8 mouse cellular contexts compared by ENCODE assay signal in genomic region chr7:127208553-127209438, GRCm38 (mm10). TPM values are rescaled to one million over a fixed set of nuclear protein-coding genes. Genes with fewer than 3 reads are reported as not detected.
DNase-seq lines count a peak whose midpoint lies in the region; ATAC-seq and TF ChIP-seq lines count a peak whose summit lies in the region.

Gene Mylpf, plus strand, starts transcription at chr7:127208890.

- no peaks in the 10 kb centered on the region for H3K27me3 ChIP-seq in CH12.LX (replicated peaks)
- H3K27me3 ChIP-seq in forebrain, embryonic 11.5 days (ENCODE audit: control insufficient read depth, insufficient read depth, low read length): no peaks in the 10 kb centered on the region; the same call in 1 of the 2 replicates
- H3K27me3 ChIP-seq in heart, embryonic 16.5 days (ENCODE audit: control insufficient read depth, insufficient read depth, low read length): no peaks in the 10 kb centered on the region
- H3K27me3 ChIP-seq in liver, embryonic 15.5 days: no peaks in the 10 kb centered on the region
- 0 out of 2 replicates have a peak, but pooled peaks cover 4% of the 10 kb centered on the region for H3K27me3 ChIP-seq in neural tube, embryonic 12.5 days (replicated peaks)

- peak within 1 kb of the TSS; percentile 51 for H3K27ac ChIP-seq in CH12.LX (ENCODE audit: insufficient read depth, low read depth)
- H3K27ac ChIP-seq in forebrain, embryonic 11.5 days (ENCODE audit: low read depth, low read length): peak within 1 kb of the TSS; percentile 77
- H3K27ac ChIP-seq in heart, embryonic 16.5 days (ENCODE audit: low read length): peak within 1 kb of the TSS; percentile 89
- peak within 1 kb of the TSS; percentile 99 for H3K27ac ChIP-seq in liver, embryonic 15.5 days (replicated peaks)
- H3K27ac ChIP-seq in neural tube, embryonic 12.5 days: peak within 1 kb of the TSS; percentile 57

- peak; percentile 93 for ATAC-seq in forebrain, embryonic 11.5 days (replicated peaks; ENCODE audit: low FRiP score)
- ATAC-seq in heart, embryonic 16.5 days (replicated peaks; ENCODE audit: extremely low read depth, insufficient read depth, low FRiP score): peak; percentile 91
- ATAC-seq in liver, embryonic 15.5 days (ENCODE audit: insufficient read depth): peak; percentile 89
- peak; percentile 93 for ATAC-seq in neural tube, embryonic 12.5 days (ENCODE audit: low FRiP score, low read depth)

- peak; percentile 97 for TF ChIP-seq POLR2A in CH12.LX (IDR thresholded peaks at IDR 0.05; ENCODE audit: low read depth, low read length)

- peaks cover 8 to 40% of the 10 kb centered on the region in 2 experiments for H3K4me1 ChIP-seq in CH12.LX (ENCODE audit: control insufficient read depth in 1 of 2, insufficient read depth in 2 of 2)
- peaks cover 10% of the 10 kb centered on the region; the same call in 1 of the 2 replicates for H3K4me1 ChIP-seq in forebrain, embryonic 11.5 days (replicated peaks; ENCODE audit: control insufficient read depth, insufficient read depth, low read length)
- peaks cover 21% of the 10 kb centered on the region for H3K4me1 ChIP-seq in heart, embryonic 16.5 days (ENCODE audit: control insufficient read depth, insufficient read depth, low read length)
- H3K4me1 ChIP-seq in liver, embryonic 15.5 days (replicated peaks): peaks cover 66% of the 10 kb centered on the region
- H3K4me1 ChIP-seq in neural tube, embryonic 12.5 days: peaks cover 26% of the 10 kb centered on the region

- H3K36me3 ChIP-seq in CH12.LX (replicated peaks in 1 of 2; ENCODE audit: control insufficient read depth in 1 of 2, insufficient read depth in 1 of 2, low read length in 1 of 2): peaks cover 8 to 26% of the 10 kb centered on the region in 2 experiments
- no peaks in the 10 kb centered on the region; the same call in 1 of the 2 replicates for H3K36me3 ChIP-seq in forebrain, embryonic 11.5 days (ENCODE audit: control insufficient read depth, insufficient read depth, low read length)
- H3K36me3 ChIP-seq in heart, embryonic 16.5 days (ENCODE audit: control insufficient read depth, insufficient read depth): peaks cover 4% of the 10 kb centered on the region
- peaks cover 15% of the 10 kb centered on the region for H3K36me3 ChIP-seq in liver, embryonic 15.5 days (replicated peaks)
- H3K36me3 ChIP-seq in neural tube, embryonic 12.5 days: peaks cover 3% of the 10 kb centered on the region; the same call in 1 of the 2 replicates

- H3K9me3 ChIP-seq in CH12.LX (replicated peaks; ENCODE audit: low read length): no peaks in the 10 kb centered on the region
- no peaks in the 10 kb centered on the region for H3K9me3 ChIP-seq in forebrain, embryonic 11.5 days (ENCODE audit: control insufficient read depth, low read length)
- H3K9me3 ChIP-seq in heart, embryonic 16.5 days (replicated peaks; ENCODE audit: control insufficient read depth, low read length): no peaks in the 10 kb centered on the region
- no peaks in the 10 kb centered on the region for H3K9me3 ChIP-seq in liver, embryonic 15.5 days (replicated peaks)
- no peaks in the 10 kb centered on the region for H3K9me3 ChIP-seq in neural tube, embryonic 12.5 days

- no peak for TF ChIP-seq EP300 in CH12.LX (IDR thresholded peaks at IDR 0.05; ENCODE audit: low read length)

- WGBS in forebrain, embryonic 11.5 days: 0% methylated on average over 33 of the region's 44 CpGs
- WGBS in heart, embryonic 16.5 days: under 1% methylated on average over 31 of the region's 44 CpGs
- under 1% methylated on average over 44 of the region's 44 CpGs for WGBS in liver, embryonic 15.5 days (ENCODE audit: insufficient replicate concordance)
- WGBS in neural tube, embryonic 12.5 days: 0% methylated on average over 44 of the region's 44 CpGs

- peak; percentile 8 to 78; a peak in 2 of 4 replicates for TF ChIP-seq CTCF in CH12.LX (conservative IDR thresholded peaks at IDR 0.05 in 1 of 2, IDR thresholded peaks at IDR 0.05 in 1 of 2; ENCODE audit: low read depth in 2 of 2, low read length in 2 of 2)

- H3K4me2 ChIP-seq in CH12.LX (ENCODE audit: insufficient read depth, low read depth, poor library complexity, severe bottlenecking): peak within 1 kb of the TSS; percentile 91
- peak within 1 kb of the TSS; percentile 99 for H3K4me2 ChIP-seq in forebrain, embryonic 11.5 days (ENCODE audit: low read depth, low read length, severe bottlenecking)
- H3K4me2 ChIP-seq in heart, embryonic 16.5 days (ENCODE audit: low read depth, low read length): peak within 1 kb of the TSS; percentile 96
- H3K4me2 ChIP-seq in liver, embryonic 15.5 days: peak within 1 kb of the TSS; percentile 81
- H3K4me2 ChIP-seq in neural tube, embryonic 12.5 days (replicated peaks): peak within 1 kb of the TSS; percentile 100

- peak within 1 kb of the TSS; percentile 85 for H3K9ac ChIP-seq in CH12.LX (ENCODE audit: insufficient read depth, low read depth)
- H3K9ac ChIP-seq in forebrain, embryonic 11.5 days (ENCODE audit: low read length): peak within 1 kb of the TSS; percentile 89
- H3K9ac ChIP-seq in heart, embryonic 16.5 days (ENCODE audit: low read length): peak within 1 kb of the TSS; percentile 95
- peak within 1 kb of the TSS; percentile 96 for H3K9ac ChIP-seq in liver, embryonic 15.5 days
- peak within 1 kb of the TSS; percentile 95 for H3K9ac ChIP-seq in neural tube, embryonic 12.5 days

- dilution Hi-C loops in CH12.LX (cut with MboI; ENCODE audit: extremely low pct_ligation_motif_present, extremely low pct_unique_long_range_greater_than_20kb, low sequenced_read_pairs): no loop called here

- H3K79me2 ChIP-seq in CH12.LX (replicated peaks; ENCODE audit: control insufficient read depth, extremely low read depth, insufficient read depth, poor library complexity, severe bottlenecking): peaks cover 35% of the 10 kb centered on the region

- peak; percentile 28 for TF ChIP-seq RAD21 in CH12.LX (IDR thresholded peaks at IDR 0.05; ENCODE audit: low read depth, low read length)

- peak within 1 kb of the TSS; percentile 68 to 90 (median 79) for H3K4me3 ChIP-seq in CH12.LX (replicated peaks in 1 of 3; ENCODE audit: low read depth in 2 of 3, low read length in 2 of 3, poor library complexity in 1 of 3)
- H3K4me3 ChIP-seq in forebrain, embryonic 11.5 days (ENCODE audit: low read depth, low read length): peak within 1 kb of the TSS; percentile 88
- H3K4me3 ChIP-seq in heart, embryonic 16.5 days (ENCODE audit: low read length): peak within 1 kb of the TSS; percentile 88
- H3K4me3 ChIP-seq in liver, embryonic 15.5 days (replicated peaks): peak within 1 kb of the TSS; percentile 96
- peak within 1 kb of the TSS; percentile 96 for H3K4me3 ChIP-seq in neural tube, embryonic 12.5 days

- peak; percentile 100 for DNase-seq in CH12.LX (ENCODE audit: extremely low read depth)
- peak; percentile 95 for DNase-seq in c-Kit-positive CD71-positive TER-119-negative erythroid progenitor cells, embryonic 14.5 days (ENCODE audit: low read depth)
- DNase-seq in forebrain, embryonic 11.5 days (ENCODE audit: low spot score): peak; percentile 96
- DNase-seq in kidney, postnatal 36 days: peak; percentile 97 to 98
- DNase-seq in telencephalon, adult 2 months (ENCODE audit: low read depth, low spot score): peak; percentile 100

- in situ Hi-C loops in CH12.LX (cut with MboI; ENCODE audit: low pct_ligation_motif_present, low pct_unique_long_range_greater_than_20kb, low sequenced_read_pairs): no loop called here

TF ChIP-seq in CH12.LX, 34 proteins besides CTCF, POLR2A, EP300 and RAD21 (continues in another document):
- TF ChIP-seq KAT2A (IDR thresholded peaks at IDR 0.05; ENCODE audit: insufficient replicate concordance, low read length): peak; percentile 72; the same call in 1 of the 2 replicates
- TF ChIP-seq HCFC1 (IDR thresholded peaks at IDR 0.05; ENCODE audit: low read depth, low read length): peak; percentile 73
- peak; percentile 75 for TF ChIP-seq NELFE (IDR thresholded peaks at IDR 0.05; ENCODE audit: low read depth, low read length)
- TF ChIP-seq ZC3H11A (IDR thresholded peaks at IDR 0.05; ENCODE audit: low read depth, low read length): no peak
- TF ChIP-seq MAX (IDR thresholded peaks at IDR 0.05; ENCODE audit: low read length): peak; percentile 40; the same call in 1 of the 2 replicates
- TF ChIP-seq JUND (conservative IDR thresholded peaks at IDR 0.05; ENCODE audit: low read depth, low read length): peak; percentile 21; the same call in 1 of the 2 replicates
- peak; percentile 82 for TF ChIP-seq ELF1 (IDR thresholded peaks at IDR 0.05; ENCODE audit: low read depth, low read length)
- TF ChIP-seq IRF4 (IDR thresholded peaks at IDR 0.05; ENCODE audit: low read depth, low read length): no peak
- TF ChIP-seq E2F4 (IDR thresholded peaks at IDR 0.05; ENCODE audit: insufficient replicate concordance, low read depth, low read length): 0 out of 2 replicates have a peak, but pooled peaks have one; percentile 67
- TF ChIP-seq NRF1 (IDR thresholded peaks at IDR 0.05; ENCODE audit: low read depth, low read length): peak; percentile 90
- no peak; the same call in 1 of the 2 replicates for TF ChIP-seq ETS1 (conservative IDR thresholded peaks at IDR 0.05; ENCODE audit: low read depth, low read length)
- TF ChIP-seq MXI1 (IDR thresholded peaks at IDR 0.05; ENCODE audit: low read depth, low read length): peak; percentile 76
- TF ChIP-seq MYC (IDR thresholded peaks at IDR 0.05; ENCODE audit: low read depth, low read length): peak; percentile 6; the same call in 1 of the 2 replicates
- no peak for TF ChIP-seq USF2 (conservative IDR thresholded peaks at IDR 0.05; ENCODE audit: low read depth, low read length)
- peak; percentile 74; the same call in 1 of the 2 replicates for TF ChIP-seq TCF12 (IDR thresholded peaks at IDR 0.05; ENCODE audit: low read depth, low read length)
- no peak for TF ChIP-seq CHD1 (IDR thresholded peaks at IDR 0.05; ENCODE audit: low read depth, low read length)
- TF ChIP-seq MAZ (IDR thresholded peaks at IDR 0.05; ENCODE audit: low read depth, low read length): peak; percentile 95
- TF ChIP-seq USF1 (IDR thresholded peaks at IDR 0.05; ENCODE audit: low read depth, low read length): no peak
- TF ChIP-seq CHD2 (IDR thresholded peaks at IDR 0.05; ENCODE audit: low read length): peak; percentile 93
- no peak; the same call in 1 of the 2 replicates for TF ChIP-seq UBTF (IDR thresholded peaks at IDR 0.05; ENCODE audit: low read depth, low read length)
- no peak for TF ChIP-seq PAX5 (IDR thresholded peaks at IDR 0.05; ENCODE audit: low read length)
- TF ChIP-seq RCOR1 (conservative IDR thresholded peaks at IDR 0.05; ENCODE audit: low read depth, low read length): no peak

RNA-seq across cellular contexts. Expression of gene Mylpf, which starts in this region (rescaled TPM):
- 3.0 and 4.2 TPM in 2 replicates for total RNA-seq in CH12.LX (2012; rRNA removed)
- 0.49 and 3.2 TPM in 2 replicates for total RNA-seq in CH12.LX (2014; rRNA removed)
- 4.1 and 5.2 TPM in 2 replicates for polyA plus RNA-seq in CH12.LX (2012; ENCODE audit: insufficient read length, low read depth)
- polyA plus RNA-seq in forebrain, embryonic 11.5 days (2014; fragmentation: Nextera tagmentation; extraction: Ambion mirVana): 11.2 and 11.3 TPM in 2 replicates
- 16.2 and 31.6 TPM in 2 replicates for polyA plus RNA-seq in heart, embryonic 16.5 days (2015; fragmentation: Nextera tagmentation; extraction: Ambion mirVana)
- 67.8 and 89.3 TPM in 2 replicates for polyA plus RNA-seq in liver, embryonic 15.5 days (2015; fragmentation: Nextera tagmentation; extraction: Ambion mirVana)
- 54.2 and 72.8 TPM in 2 replicates for polyA plus RNA-seq in neural tube, embryonic 12.5 days (2016; fragmentation: Nextera tagmentation; extraction: Ambion mirVana)

Comparison
In these comparisons a context has a peak if more than half of its experiments do, and no peak if none do; other contexts are left out.
1. Peak in every context shown above with its lines: DNase-seq, ATAC-seq, H3K4me3 ChIP-seq and H3K27ac ChIP-seq.